In genomic region chr9:40246702-40247101, GRCm38 (mm10) we compare ENCODE assay signal across 30 mouse cellular contexts. TPM values are rescaled to one million over a fixed set of nuclear protein-coding genes. Genes with fewer than 3 reads are reported as not detected.
DNase-seq lines count a peak whose midpoint lies in the region; ATAC-seq lines count a peak whose summit lies in the region.
"Had no signal": no experiment of that assay in that cellular context is flagged by ENCODE, and none has a peak within 500 bp of the region (broad histone marks: within the 10 kb centered on the region; RNA-seq: fewer than 3 reads in every experiment).

No protein-coding gene starts in this region.

- no peak overlapping the region for H3K9ac ChIP-seq in embryonic facial prominence, embryonic 14.5 days (ENCODE audit: low read depth, low read length)
- H3K9ac ChIP-seq in hindbrain, embryonic 14.5 days = no peak overlapping the region
- no peak overlapping the region for H3K9ac ChIP-seq in hindbrain, embryonic 16.5 days (ENCODE audit: low read depth, low read length)
- H3K9ac ChIP-seq in midbrain, embryonic 16.5 days (ENCODE audit: low read depth, low read length) = no peak overlapping the region
- H3K9ac ChIP-seq in midbrain, embryonic 14.5 days (replicated peaks; ENCODE audit: low read length) = no peak overlapping the region
- H3K9ac ChIP-seq: embryonic facial prominence, embryonic 15.5 days; forebrain, embryonic 12.5 days; kidney, embryonic 15.5 days; limb, embryonic 12.5 days; liver, embryonic 13.5 days had no signal

- no peaks in the 10 kb centered on the region for H3K27me3 ChIP-seq in embryonic facial prominence, embryonic 14.5 days (replicated peaks; ENCODE audit: control insufficient read depth, insufficient read depth, low read length)
- no peaks in the 10 kb centered on the region for H3K27me3 ChIP-seq in embryonic facial prominence, embryonic 10.5 days (replicated peaks; ENCODE audit: low read depth, poor library complexity, severe bottlenecking)
- no peaks in the 10 kb centered on the region for H3K27me3 ChIP-seq in hindbrain, embryonic 14.5 days (ENCODE audit: control insufficient read depth, insufficient read depth, low read length)
- no peaks in the 10 kb centered on the region for H3K27me3 ChIP-seq in hindbrain, embryonic 16.5 days (replicated peaks; ENCODE audit: control insufficient read depth, insufficient read depth, low read length)
- no peaks in the 10 kb centered on the region for H3K27me3 ChIP-seq in midbrain, embryonic 16.5 days (ENCODE audit: control insufficient read depth, insufficient read depth, low read depth, low read length)
- H3K27me3 ChIP-seq in midbrain, embryonic 14.5 days (ENCODE audit: control insufficient read depth, insufficient read depth, low read length) = no peaks in the 10 kb centered on the region
- H3K27me3 ChIP-seq: CH12.LX; embryonic facial prominence, embryonic 15.5 days; forebrain, embryonic 12.5 days; kidney, embryonic 15.5 days; liver, embryonic 13.5 days had no signal

- H3K4me2 ChIP-seq in embryonic facial prominence, embryonic 14.5 days (ENCODE audit: low read depth, low read length) = no peak overlapping the region
- no peak overlapping the region for H3K4me2 ChIP-seq in hindbrain, embryonic 14.5 days (replicated peaks)
- H3K4me2 ChIP-seq in hindbrain, embryonic 16.5 days (ENCODE audit: low read length) = no peak overlapping the region
- no peak overlapping the region for H3K4me2 ChIP-seq in midbrain, embryonic 16.5 days (ENCODE audit: low read length)
- no peak overlapping the region for H3K4me2 ChIP-seq in midbrain, embryonic 14.5 days (ENCODE audit: low read length)
- H3K4me2 ChIP-seq: embryonic facial prominence, embryonic 15.5 days; forebrain, embryonic 12.5 days; kidney, embryonic 15.5 days; limb, embryonic 12.5 days; liver, embryonic 13.5 days had no signal

- H3K4me3 ChIP-seq in embryonic facial prominence, embryonic 14.5 days (ENCODE audit: low read depth, low read length) = no peak overlapping the region
- H3K4me3 ChIP-seq in embryonic facial prominence, embryonic 10.5 days = no peak overlapping the region
- no peak overlapping the region for H3K4me3 ChIP-seq in hindbrain, embryonic 14.5 days (replicated peaks; ENCODE audit: low read length)
- no peak overlapping the region for H3K4me3 ChIP-seq in hindbrain, embryonic 16.5 days (ENCODE audit: low read length)
- no peak overlapping the region for H3K4me3 ChIP-seq in midbrain, embryonic 16.5 days (ENCODE audit: low read depth, low read length)
- H3K4me3 ChIP-seq in midbrain, embryonic 14.5 days (replicated peaks; ENCODE audit: low read depth, low read length) = no peak overlapping the region
- H3K4me3 ChIP-seq: embryonic facial prominence, embryonic 15.5 days; forebrain, embryonic 12.5 days; heart, embryonic 10.5 days; kidney, embryonic 15.5 days; limb, embryonic 12.5 days; liver, embryonic 13.5 days; megakaryocyte, embryonic 14.5 days had no signal

- H3K9me3 ChIP-seq in embryonic facial prominence, embryonic 14.5 days (ENCODE audit: control insufficient read depth, low read length) = 0 out of 2 replicates have a peak, but pooled peaks cover 4% of the 10 kb centered on the region
- H3K9me3 ChIP-seq in embryonic facial prominence, embryonic 10.5 days = no peaks in the 10 kb centered on the region
- peaks cover 3% of the 10 kb centered on the region; the same call in 1 of the 2 replicates for H3K9me3 ChIP-seq in hindbrain, embryonic 14.5 days (ENCODE audit: control insufficient read depth, low read length)
- H3K9me3 ChIP-seq in hindbrain, embryonic 16.5 days (ENCODE audit: control insufficient read depth, low read length) = peaks cover 2% of the 10 kb centered on the region; the same call in 1 of the 2 replicates
- no peaks in the 10 kb centered on the region for H3K9me3 ChIP-seq in midbrain, embryonic 16.5 days (replicated peaks; ENCODE audit: control insufficient read depth, low read length, poor library complexity, severe bottlenecking)
- H3K9me3 ChIP-seq in midbrain, embryonic 14.5 days (ENCODE audit: control insufficient read depth, low read length) = 0 out of 2 replicates have a peak, but pooled peaks cover 4% of the 10 kb centered on the region
- H3K9me3 ChIP-seq: embryonic facial prominence, embryonic 15.5 days; heart, embryonic 10.5 days; kidney, embryonic 15.5 days; limb, embryonic 12.5 days had no signal

- ATAC-seq in embryonic facial prominence, embryonic 14.5 days (ENCODE audit: low read depth) = peak; percentile 57; the same call in 1 of the 2 replicates
- ATAC-seq in hindbrain, embryonic 14.5 days (ENCODE audit: low FRiP score) = no peak
- no peak for ATAC-seq in hindbrain, embryonic 16.5 days
- ATAC-seq in midbrain, embryonic 16.5 days = no peak
- no peak for ATAC-seq in midbrain, embryonic 14.5 days (ENCODE audit: low FRiP score, low TSS enrichment)
- ATAC-seq: lung, postnatal 0 days had no signal

- DNase-seq in embryonic facial prominence, embryonic 14.5 days (ENCODE audit: low spot score) = peak; percentile 64
- no peak for DNase-seq in embryonic facial prominence, embryonic 10.5 days (ENCODE audit: low spot score)
- DNase-seq in hindbrain, embryonic 14.5 days (ENCODE audit: low spot score) = no peak
- no peak for DNase-seq in midbrain, embryonic 14.5 days
- no peak for DNase-seq in gastrocnemius, adult 18-20 months (ENCODE audit: low spot score)
- DNase-seq in MN1 (ENCODE audit: low spot score) = no peak
- DNase-seq: adrenal gland, postnatal 14 days; gastrocnemius, postnatal 25 days; heart, postnatal 4 days; kidney, adult 18-20 months; kidney, postnatal 25 days; liver, embryonic 13.5 days; lung, adult 18-20 months; lung, postnatal 4 days; right cerebral cortex, postnatal 25 days; thymus, adult 2 months; thymus, postnatal 36 days had no signal

- 69% methylated on average over 6 of the region's 6 CpGs for WGBS in embryonic facial prominence, embryonic 14.5 days
- WGBS in embryonic facial prominence, embryonic 10.5 days = 84% methylated on average over 6 of the region's 6 CpGs
- WGBS in hindbrain, embryonic 14.5 days = 67% methylated on average over 6 of the region's 6 CpGs
- 60% methylated on average over 6 of the region's 6 CpGs for WGBS in hindbrain, embryonic 16.5 days
- 54% methylated on average over 6 of the region's 6 CpGs for WGBS in midbrain, embryonic 16.5 days
- 47% methylated on average over 6 of the region's 6 CpGs for WGBS in midbrain, embryonic 14.5 days

- H3K27ac ChIP-seq in embryonic facial prominence, embryonic 14.5 days (replicated peaks; ENCODE audit: low read depth, low read length) = no peak overlapping the region
- H3K27ac ChIP-seq in embryonic facial prominence, embryonic 10.5 days (replicated peaks) = no peak overlapping the region
- peak overlapping the region; percentile 66 for H3K27ac ChIP-seq in hindbrain, embryonic 14.5 days
- no peak overlapping the region for H3K27ac ChIP-seq in hindbrain, embryonic 16.5 days (ENCODE audit: low read depth, low read length)
- peak overlapping the region; percentile 37; the same call in 1 of the 2 replicates for H3K27ac ChIP-seq in midbrain, embryonic 16.5 days (ENCODE audit: low read length)
- no peak overlapping the region; the same call in 1 of the 2 replicates for H3K27ac ChIP-seq in midbrain, embryonic 14.5 days (replicated peaks; ENCODE audit: low read depth, low read length)
- H3K27ac ChIP-seq: embryonic facial prominence, embryonic 15.5 days; forebrain, embryonic 12.5 days; heart, embryonic 10.5 days; kidney, embryonic 15.5 days; limb, embryonic 12.5 days; liver, embryonic 13.5 days had no signal

- H3K36me3 ChIP-seq in embryonic facial prominence, embryonic 14.5 days (ENCODE audit: control insufficient read depth, insufficient read depth, low read length) = no peaks in the 10 kb centered on the region
- no peaks in the 10 kb centered on the region for H3K36me3 ChIP-seq in embryonic facial prominence, embryonic 10.5 days (replicated peaks)
- H3K36me3 ChIP-seq in hindbrain, embryonic 14.5 days (replicated peaks; ENCODE audit: control insufficient read depth, insufficient read depth) = no peaks in the 10 kb centered on the region
- no peaks in the 10 kb centered on the region for H3K36me3 ChIP-seq in hindbrain, embryonic 16.5 days (ENCODE audit: control insufficient read depth, insufficient read depth, low read length)
- H3K36me3 ChIP-seq in midbrain, embryonic 16.5 days (ENCODE audit: control insufficient read depth, insufficient read depth, low read length) = no peaks in the 10 kb centered on the region
- no peaks in the 10 kb centered on the region for H3K36me3 ChIP-seq in midbrain, embryonic 14.5 days (ENCODE audit: control insufficient read depth, insufficient read depth, low read length)
- H3K36me3 ChIP-seq: embryonic facial prominence, embryonic 15.5 days; forebrain, embryonic 12.5 days; heart, embryonic 10.5 days; kidney, embryonic 15.5 days; limb, embryonic 12.5 days; liver, embryonic 13.5 days had no signal

- no peaks in the 10 kb centered on the region for H3K4me1 ChIP-seq in embryonic facial prominence, embryonic 14.5 days (ENCODE audit: control insufficient read depth, insufficient read depth, low read length)
- peaks cover 7% of the 10 kb centered on the region for H3K4me1 ChIP-seq in embryonic facial prominence, embryonic 10.5 days
- H3K4me1 ChIP-seq in hindbrain, embryonic 14.5 days (replicated peaks; ENCODE audit: control insufficient read depth, insufficient read depth, low read length) = 0 out of 2 replicates have a peak, but pooled peaks cover 4% of the 10 kb centered on the region
- peaks cover 10% of the 10 kb centered on the region for H3K4me1 ChIP-seq in hindbrain, embryonic 16.5 days (ENCODE audit: control insufficient read depth, insufficient read depth, low read depth, low read length)
- H3K4me1 ChIP-seq in midbrain, embryonic 16.5 days (ENCODE audit: control insufficient read depth, insufficient read depth, low read length) = peaks cover 16% of the 10 kb centered on the region
- peaks cover 5% of the 10 kb centered on the region; the same call in 1 of the 2 replicates for H3K4me1 ChIP-seq in midbrain, embryonic 14.5 days (ENCODE audit: control insufficient read depth, insufficient read depth, low read length)
- H3K4me1 ChIP-seq: embryonic facial prominence, embryonic 15.5 days; limb, embryonic 12.5 days; liver, embryonic 13.5 days had no signal

RNA-seq across cellular contexts. Expression of gene Scn3b, which starts 22.3 kb away (rescaled TPM):
- 34.7 and 42.9 TPM in 2 replicates for polyA plus RNA-seq in embryonic facial prominence, embryonic 14.5 days (2014; fragmentation: Nextera tagmentation; extraction: Ambion mirVana)
- polyA plus RNA-seq in embryonic facial prominence, embryonic 10.5 days (2016; fragmentation: Nextera tagmentation; extraction: Ambion mirVana) = 2.2 and 2.7 TPM in 2 replicates
- 168 and 194 TPM in 2 replicates for polyA plus RNA-seq in hindbrain, embryonic 14.5 days (2014; fragmentation: Nextera tagmentation; extraction: Ambion mirVana)
- 151 and 167 TPM in 2 replicates for polyA plus RNA-seq in hindbrain, embryonic 16.5 days (2015; fragmentation: Nextera tagmentation; extraction: Ambion mirVana)
- polyA plus RNA-seq in midbrain, embryonic 16.5 days (2015; fragmentation: Nextera tagmentation; extraction: Ambion mirVana) = 188 and 194 TPM in 2 replicates
- 142 and 154 TPM in 2 replicates for polyA plus RNA-seq in midbrain, embryonic 14.5 days (2014; fragmentation: Nextera tagmentation; extraction: Ambion mirVana)
- total RNA-seq in gastrocnemius, adult 18-20 months (2021) = 1 to 10 TPM; 1.1 to 2.3 TPM
- total RNA-seq: monocyte, adult 5-6 weeks; neutrophil, adult 5-6 weeks had no signal
- polyA plus RNA-seq: C2C12 had no signal

RNA-seq across cellular contexts. Expression of gene Zfp202, which starts 54.6 kb away (rescaled TPM):
- polyA plus RNA-seq in embryonic facial prominence, embryonic 14.5 days (2014; fragmentation: Nextera tagmentation; extraction: Ambion mirVana) = 5.7 and 6.1 TPM in 2 replicates
- 6.6 and 7.8 TPM in 2 replicates for polyA plus RNA-seq in embryonic facial prominence, embryonic 10.5 days (2016; fragmentation: Nextera tagmentation; extraction: Ambion mirVana)
- polyA plus RNA-seq in hindbrain, embryonic 14.5 days (2014; fragmentation: Nextera tagmentation; extraction: Ambion mirVana) = 11.1 and 12.1 TPM in 2 replicates
- polyA plus RNA-seq in hindbrain, embryonic 16.5 days (2015; fragmentation: Nextera tagmentation; extraction: Ambion mirVana) = 11.2 TPM in 2 replicates
- 13.1 and 13.6 TPM in 2 replicates for polyA plus RNA-seq in midbrain, embryonic 16.5 days (2015; fragmentation: Nextera tagmentation; extraction: Ambion mirVana)
- 11.6 and 11.7 TPM in 2 replicates for polyA plus RNA-seq in midbrain, embryonic 14.5 days (2014; fragmentation: Nextera tagmentation; extraction: Ambion mirVana)
- total RNA-seq in gastrocnemius, adult 18-20 months (2021) = 1 to 10 TPM; 1.3 to 1.6 TPM

Comparison
In these comparisons a context has a peak if more than half of its experiments do, and no peak if none do; other contexts are left out.
1. H3K27ac ChIP-seq: peak in hindbrain, embryonic 14.5 days (single experiment) and midbrain, embryonic 16.5 days (single experiment); none in embryonic facial prominence, embryonic 14.5 days (single experiment), embryonic facial prominence, embryonic 10.5 days (single experiment), hindbrain, embryonic 16.5 days (single experiment) and midbrain, embryonic 14.5 days (single experiment).